Mouse (Mus musculus): Measurements from ENCODE around the gene Lurap1. TPM values are rescaled to one million over a fixed set of nuclear protein-coding genes. Genes with fewer than 3 reads are reported as not detected.

The Lurap1 gene
- polyA plus RNA-seq, 1 experiment: 2.5 TPM

DNA sequence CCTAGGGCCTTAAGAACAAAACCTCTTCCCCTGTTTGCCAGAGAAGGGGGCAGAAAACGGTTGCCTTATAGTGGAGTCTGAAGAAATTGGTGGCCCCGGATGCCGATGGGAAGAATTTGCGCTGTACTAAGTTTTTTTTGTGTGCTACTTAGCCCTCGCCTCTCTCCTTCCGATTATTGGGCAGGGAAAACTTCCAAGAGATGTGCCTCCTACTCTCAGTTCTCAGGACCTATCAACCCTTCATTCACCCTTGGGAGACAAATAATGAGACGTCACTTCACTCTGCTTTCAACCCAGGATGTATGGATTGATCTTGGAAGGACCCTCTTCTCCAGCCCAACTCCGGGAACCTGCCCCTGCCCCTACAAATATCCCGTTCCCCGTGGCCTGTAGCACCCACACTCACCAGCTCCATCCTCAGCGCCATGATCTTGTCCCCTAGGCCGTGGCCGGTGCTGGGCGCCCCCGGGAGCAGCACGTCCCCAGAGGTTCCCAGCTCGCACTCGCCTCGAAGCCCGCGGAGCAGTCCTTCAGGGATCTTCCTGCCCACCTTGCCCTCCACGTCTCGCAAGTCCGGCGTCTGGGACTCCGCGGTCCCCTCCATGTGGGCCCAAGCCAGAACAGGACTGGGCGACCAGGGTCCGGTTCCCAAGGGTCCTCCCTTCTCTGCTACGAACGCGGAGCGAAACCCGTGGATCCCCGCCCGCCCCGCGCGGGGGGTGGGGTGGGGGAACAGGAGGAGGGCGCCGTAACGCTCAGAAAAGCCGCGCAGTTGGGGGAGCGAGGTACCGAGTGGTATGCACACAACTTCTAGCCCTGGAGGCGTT is 7.0 kb downstream of the Lurap1 start:
- peak; percentile 49; the same call in 1 of the 2 replicates for TF ChIP-seq POLR2A (IDR thresholded peaks at IDR 0.05; ENCODE audit: low read depth, low read length)
- no peak for TF ChIP-seq CTCF (IDR thresholded peaks at IDR 0.05; ENCODE audit: borderline replicate concordance, insufficient read depth, low read length)
- no peaks in the 10 kb centered on the region for H3K4me1 ChIP-seq (ENCODE audit: control insufficient read depth, insufficient read depth, low read length)
- H3K4me3 ChIP-seq (ENCODE audit: insufficient read depth, low read length): peak overlapping the region; percentile 73
- no peak overlapping the region for H3K27ac ChIP-seq (ENCODE audit: insufficient read depth, low read length)

DNA sequence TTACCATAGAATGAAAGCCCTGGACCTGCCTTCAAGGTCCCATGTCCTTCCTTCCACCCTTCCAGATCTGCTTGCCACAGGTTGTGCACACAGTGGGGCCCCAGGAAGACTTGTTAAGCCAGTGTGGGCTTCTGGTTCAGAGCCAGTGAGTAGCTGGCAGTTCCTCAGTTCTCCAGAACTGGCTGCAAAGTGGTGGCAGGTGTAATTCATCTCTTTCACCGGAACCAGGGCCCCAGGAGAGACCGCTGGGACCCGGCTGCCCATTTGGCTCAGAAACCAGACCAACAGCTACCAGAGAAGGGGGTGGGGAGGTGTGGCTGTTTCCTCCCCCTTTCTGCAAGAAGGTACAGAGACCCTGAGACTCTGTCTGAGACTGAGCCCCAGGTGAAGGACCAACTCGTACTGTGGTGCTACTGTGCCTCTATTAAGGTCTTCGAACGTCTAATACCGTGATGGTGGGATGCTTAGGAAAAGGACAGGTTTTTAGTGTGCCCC is 7.8 kb downstream of the Lurap1 start:
- Histone ChIP-seq H3K27ac (ENCODE audit: insufficient read depth, low read length) (no peak overlapping the region), H3K4me3 (ENCODE audit: insufficient read depth, low read length) (peak overlapping the region; percentile 73; the same call in 1 of the 2 replicates), H3K4me1 (ENCODE audit: control insufficient read depth, insufficient read depth, low read length) (no peaks in the 10 kb centered on the region)
- TF ChIP-seq POLR2A (IDR thresholded peaks at IDR 0.05; ENCODE audit: low read depth, low read length) (no peak), CTCF (IDR thresholded peaks at IDR 0.05; ENCODE audit: borderline replicate concordance, insufficient read depth, low read length) (no peak)

DNA sequence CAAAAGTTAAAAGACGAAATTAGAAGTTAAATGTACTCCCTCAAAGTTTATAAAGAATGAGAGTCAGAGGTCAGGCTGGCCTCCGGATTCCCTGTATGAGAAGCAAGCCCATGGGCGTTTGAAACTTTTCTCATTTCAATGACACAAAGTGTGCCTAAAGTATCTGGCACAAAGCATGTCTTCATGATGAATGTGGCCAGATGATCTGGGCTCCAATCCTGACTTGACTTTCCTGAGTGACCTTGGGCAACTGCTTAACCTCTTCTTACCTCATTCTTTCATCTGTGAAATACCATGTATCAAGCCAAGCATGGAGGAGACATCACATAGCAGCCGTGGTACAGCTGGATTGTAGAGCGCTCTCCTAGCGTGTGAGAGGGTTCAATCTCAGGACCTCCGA is 8.9 kb downstream of the Lurap1 start:
- H3K4me1 ChIP-seq (ENCODE audit: control insufficient read depth, insufficient read depth, low read length): no peaks in the 10 kb centered on the region
- TF ChIP-seq POLR2A (IDR thresholded peaks at IDR 0.05; ENCODE audit: low read depth, low read length): no peak
- TF ChIP-seq CTCF (IDR thresholded peaks at IDR 0.05; ENCODE audit: borderline replicate concordance, insufficient read depth, low read length): no peak

DNA sequence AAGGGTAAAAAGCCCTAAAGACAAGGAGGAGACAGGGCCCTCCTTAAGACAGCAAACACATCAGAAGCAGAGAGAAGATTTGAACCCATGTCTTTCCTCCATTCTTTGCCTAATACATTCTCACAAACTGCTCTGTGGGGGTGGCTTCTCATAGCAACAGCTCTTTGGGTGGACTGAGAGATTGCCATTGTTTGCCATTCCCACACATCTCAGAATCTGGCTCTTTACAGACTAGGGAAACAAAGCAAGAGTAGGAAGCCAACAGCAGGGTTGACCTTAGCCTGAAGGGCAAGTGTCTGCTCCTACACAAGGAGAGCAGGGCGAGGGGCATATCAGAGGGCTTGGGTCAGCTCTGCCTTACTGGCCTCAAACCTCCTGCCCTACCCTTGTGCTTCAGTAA is 9.4 kb downstream of the Lurap1 start:
- H3K4me1 ChIP-seq (ENCODE audit: control insufficient read depth, insufficient read depth, low read length): no peaks in the 10 kb centered on the region
- H3K4me3 ChIP-seq (ENCODE audit: insufficient read depth, low read length): no peak overlapping the region
- no peak overlapping the region for H3K27ac ChIP-seq (ENCODE audit: insufficient read depth, low read length)
- TF ChIP-seq POLR2A (IDR thresholded peaks at IDR 0.05; ENCODE audit: low read depth, low read length): no peak
- no peak for TF ChIP-seq CTCF (IDR thresholded peaks at IDR 0.05; ENCODE audit: borderline replicate concordance, insufficient read depth, low read length)

More for the DNA sequence above, 8.9 kb downstream of the Lurap1 start:
- H3K27ac ChIP-seq (ENCODE audit: insufficient read depth, low read length): no peak overlapping the region
- H3K4me3 ChIP-seq (ENCODE audit: insufficient read depth, low read length): no peak overlapping the region

DNA sequence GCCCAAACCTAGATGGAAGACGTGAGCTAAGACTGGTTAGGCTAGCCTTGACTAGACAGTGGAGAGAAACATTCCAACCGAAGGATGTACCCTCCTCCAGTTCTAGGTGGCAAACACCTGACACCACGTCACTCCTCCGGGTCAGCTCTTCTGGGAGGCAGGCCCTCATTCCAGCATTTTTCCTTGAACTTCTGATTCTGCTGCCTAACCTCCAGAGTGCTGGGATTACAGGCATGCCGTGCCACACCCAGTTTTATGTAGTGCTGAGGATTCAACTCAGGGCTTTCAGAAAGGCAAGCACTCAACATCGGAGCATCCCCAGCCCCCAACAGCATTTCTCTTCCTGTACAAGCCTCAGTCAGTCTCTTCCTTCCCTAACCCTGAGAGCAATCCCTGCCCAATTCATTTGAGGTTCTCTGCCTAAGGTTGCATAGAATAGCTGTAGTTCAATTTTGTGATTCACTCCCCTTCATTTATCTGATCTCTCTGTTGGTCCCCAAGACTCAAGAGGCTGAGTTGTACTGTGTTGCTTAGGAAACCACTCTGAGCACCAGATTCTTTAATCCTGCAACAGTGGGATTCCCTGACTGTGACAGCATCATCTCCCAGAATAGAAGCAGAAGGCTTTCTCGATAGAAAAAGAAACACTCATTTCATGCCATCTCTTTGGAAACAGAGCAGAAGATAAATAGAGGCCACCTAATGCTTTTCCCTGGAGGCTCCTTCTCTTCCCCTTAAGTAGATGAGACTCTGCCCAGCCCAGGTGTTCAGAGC is 10.2 kb downstream of the Lurap1 start:
- H3K27ac ChIP-seq (ENCODE audit: insufficient read depth, low read length): no peak overlapping the region
- TF ChIP-seq POLR2A (IDR thresholded peaks at IDR 0.05; ENCODE audit: low read depth, low read length) (no peak), CTCF (IDR thresholded peaks at IDR 0.05; ENCODE audit: borderline replicate concordance, insufficient read depth, low read length) (no peak)
- H3K4me3 ChIP-seq (ENCODE audit: insufficient read depth, low read length): no peak overlapping the region
- no peaks in the 10 kb centered on the region for H3K4me1 ChIP-seq (ENCODE audit: control insufficient read depth, insufficient read depth, low read length)

DNA sequence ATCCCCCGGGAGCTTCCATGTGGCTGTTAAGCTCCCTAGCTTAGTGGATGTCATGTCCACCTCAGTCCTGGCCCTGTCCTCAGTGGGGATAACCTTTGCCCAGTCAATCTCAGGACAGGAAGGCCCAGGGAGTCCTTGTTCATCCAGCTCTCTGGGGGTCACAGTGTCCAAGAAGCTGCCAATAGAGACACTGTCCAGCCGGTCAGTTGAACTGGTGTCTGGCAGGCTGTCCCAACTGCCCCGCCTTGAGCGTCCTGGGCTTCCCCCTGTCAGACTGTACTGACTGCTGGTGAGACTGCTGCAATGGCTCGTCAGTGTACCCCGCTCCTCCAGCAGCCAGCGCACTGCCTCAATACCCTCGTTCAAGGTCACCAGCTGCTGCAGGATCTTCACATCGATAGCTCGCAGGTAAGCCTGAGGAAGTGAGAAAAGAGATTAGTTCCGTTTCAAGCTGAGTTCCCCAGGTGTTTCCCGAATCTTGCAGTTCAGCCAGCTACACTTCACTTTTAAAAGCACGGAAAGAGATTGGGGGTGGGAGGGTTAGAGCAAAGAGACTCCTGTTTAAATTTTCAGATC is 13.6 kb downstream of the Lurap1 start:
- H3K4me1 ChIP-seq (ENCODE audit: control insufficient read depth, insufficient read depth, low read length): no peaks in the 10 kb centered on the region
- no peak overlapping the region for H3K4me3 ChIP-seq (ENCODE audit: insufficient read depth, low read length)
- TF ChIP-seq POLR2A (IDR thresholded peaks at IDR 0.05; ENCODE audit: low read depth, low read length) (no peak), CTCF (IDR thresholded peaks at IDR 0.05; ENCODE audit: borderline replicate concordance, insufficient read depth, low read length) (no peak)
- no peak overlapping the region for H3K27ac ChIP-seq (ENCODE audit: insufficient read depth, low read length)

DNA sequence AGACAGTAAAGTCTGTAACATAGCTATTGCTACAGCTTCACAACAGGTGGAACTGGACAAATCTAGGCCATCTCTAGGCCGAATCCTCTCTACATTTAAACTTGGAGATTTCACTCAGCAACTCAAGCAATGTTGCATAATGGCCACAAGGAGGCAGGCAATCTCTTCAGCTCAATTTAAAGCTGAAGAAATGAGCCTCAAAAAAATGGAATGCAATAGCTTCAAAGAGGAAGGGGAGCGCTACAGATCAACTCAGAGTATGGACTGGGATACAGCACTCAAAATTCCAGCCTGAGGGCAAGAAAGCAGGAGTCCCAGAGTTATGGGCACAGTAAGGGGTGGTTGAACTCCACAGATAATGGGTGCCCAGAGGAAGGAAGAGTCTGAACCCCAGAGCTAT is 16.1 kb downstream of the Lurap1 start:
- TF ChIP-seq POLR2A (IDR thresholded peaks at IDR 0.05; ENCODE audit: low read depth, low read length): no peak
- H3K27ac ChIP-seq (ENCODE audit: insufficient read depth, low read length): no peak overlapping the region
- no peaks in the 10 kb centered on the region for H3K4me1 ChIP-seq (ENCODE audit: control insufficient read depth, insufficient read depth, low read length)
- H3K4me3 ChIP-seq (ENCODE audit: insufficient read depth, low read length): no peak overlapping the region

DNA sequence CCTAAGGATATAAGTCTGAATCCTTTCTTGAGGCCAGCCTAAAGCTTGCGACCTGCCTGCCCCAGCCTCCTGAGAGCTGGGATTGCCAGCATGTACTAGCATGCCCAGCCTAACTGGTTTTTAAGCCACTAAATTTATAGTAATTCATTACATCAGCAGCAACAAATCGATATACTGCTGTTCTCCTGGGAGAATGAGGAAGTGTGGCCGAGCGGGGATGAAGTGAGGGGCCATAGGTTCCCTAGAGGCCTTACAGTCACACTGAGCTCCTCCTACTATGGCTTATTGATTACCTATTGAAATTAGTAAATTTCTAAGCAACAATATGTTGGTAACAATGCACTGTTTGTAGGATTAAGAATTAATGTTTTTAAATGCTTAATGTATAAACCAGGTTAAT is 18.0 kb downstream of the Lurap1 start:
- Histone ChIP-seq H3K4me3 (ENCODE audit: insufficient read depth, low read length) (no peak overlapping the region), H3K27ac (ENCODE audit: insufficient read depth, low read length) (no peak overlapping the region), H3K4me1 (ENCODE audit: control insufficient read depth, insufficient read depth, low read length) (no peaks in the 10 kb centered on the region)
- TF ChIP-seq POLR2A (IDR thresholded peaks at IDR 0.05; ENCODE audit: low read depth, low read length) (no peak), CTCF (IDR thresholded peaks at IDR 0.05; ENCODE audit: borderline replicate concordance, insufficient read depth, low read length) (no peak)

DNA sequence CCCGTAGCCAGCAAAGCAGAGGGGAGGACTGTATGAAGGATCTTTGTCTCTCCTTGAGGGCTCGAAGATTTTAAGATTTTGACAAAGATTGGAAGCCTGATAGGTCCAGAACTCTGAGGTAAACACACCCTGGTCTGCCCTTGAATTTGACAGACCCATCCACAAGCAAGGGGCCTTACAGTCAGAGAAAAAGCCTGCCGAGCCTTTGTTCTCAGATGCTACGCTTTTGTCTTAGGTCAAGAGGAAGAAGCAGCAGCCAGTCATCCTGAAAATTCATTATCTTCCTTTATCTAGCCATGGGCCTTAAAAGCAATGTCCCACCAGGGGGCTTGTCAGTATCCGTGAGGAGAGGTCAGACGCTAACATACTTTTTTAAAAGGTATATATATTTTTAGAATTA is 23.2 kb downstream of the Lurap1 start:
- Histone ChIP-seq H3K4me3 (ENCODE audit: insufficient read depth, low read length) (no peak overlapping the region), H3K4me1 (ENCODE audit: control insufficient read depth, insufficient read depth, low read length) (no peaks in the 10 kb centered on the region), H3K27ac (ENCODE audit: insufficient read depth, low read length) (no peak overlapping the region)
- TF ChIP-seq CTCF (IDR thresholded peaks at IDR 0.05; ENCODE audit: borderline replicate concordance, insufficient read depth, low read length) (no peak), POLR2A (IDR thresholded peaks at IDR 0.05; ENCODE audit: low read depth, low read length) (no peak)

All from embryonic fibroblast, embryonic 13.5 days (primary cell).